Mouse (Mus musculus): ENCODE measurements around the gene Fbxl17.

DNA sequence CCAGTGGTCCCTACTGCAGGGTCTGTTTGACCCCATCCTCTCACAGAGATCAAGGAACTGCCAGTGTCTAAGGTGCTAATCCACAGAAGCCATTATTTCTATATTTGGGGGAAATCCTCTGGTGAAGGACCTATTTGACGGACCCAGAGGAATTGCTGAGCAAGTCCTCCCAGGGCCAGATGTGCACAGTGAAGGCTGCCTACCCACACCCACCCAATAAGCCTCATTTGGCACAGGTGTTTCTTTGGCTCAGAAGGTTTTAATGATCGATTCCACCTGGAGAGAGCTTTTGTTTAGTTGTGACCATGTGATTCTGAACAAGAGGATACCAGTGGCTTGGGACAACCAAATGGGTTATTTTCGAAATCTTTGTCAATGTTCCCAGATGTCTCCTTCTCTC lies 462.3 kb downstream of the Fbxl17 start:
- TF ChIP-seq SRF (IDR thresholded peaks at IDR 0.05; ENCODE audit: control insufficient read depth, insufficient read length, low read depth) = no peak
- no peak for TF ChIP-seq USF1 (IDR thresholded peaks at IDR 0.05; ENCODE audit: low read depth)
- TF ChIP-seq MYOD1 (IDR thresholded peaks at IDR 0.05; ENCODE audit: control insufficient read depth in 1 of 3, insufficient read length in 2 of 3, low read depth in 2 of 3) = no peak
- no peak for TF ChIP-seq E2F4 (IDR thresholded peaks at IDR 0.05; ENCODE audit: insufficient read depth)
- TF ChIP-seq POLR2A (IDR thresholded peaks at IDR 0.05; ENCODE audit: insufficient read length, low read depth) = no peak

Measured in myocyte (in vitro differentiated cells).